Mouse (Mus musculus) ES-Bruce4 (cell line): ENCODE data around the gene Pxt1. TPM values are rescaled to one million over a fixed set of nuclear protein-coding genes. Genes with fewer than 3 reads are reported as not detected.

Source experiments
- H3K27ac ChIP-seq: 2 replicates; pipeline ENCODE4 v1.5.1; 2012; ENCODE audit warnings: low read length, inconsistent platforms; ENCODE audit not compliant: insufficient read depth
- H3K27me3 ChIP-seq: 2 replicates; pipeline ENCODE4 v1.6.1; 2012; ENCODE audit warnings: mild to moderate bottlenecking, low read length, inconsistent platforms; ENCODE audit not compliant: control insufficient read depth, poor library complexity, insufficient read depth, severe bottlenecking
- H3K36me3 ChIP-seq: 2 replicates; pipeline ENCODE4 v1.6.1; 2012; ENCODE audit warnings: inconsistent platforms, mild to moderate bottlenecking, low read length, moderate library complexity; ENCODE audit not compliant: control insufficient read depth, poor library complexity, insufficient read depth, severe bottlenecking
- H3K4me1 ChIP-seq: one replicate; pipeline ENCODE4 v1.8.1; 2011; ENCODE audit warnings: low read length; ENCODE audit not compliant: control insufficient read depth, insufficient read depth
- H3K4me3 ChIP-seq: 2 replicates; pipeline ENCODE4 v1.5.1; 2011; ENCODE audit warnings: low read depth, mild to moderate bottlenecking, low read length
- H3K9ac ChIP-seq: 2 replicates; pipeline ENCODE4 v1.6.1; 2012; ENCODE audit warnings: low read depth, mild to moderate bottlenecking, inconsistent platforms; ENCODE audit not compliant: poor library complexity, severe bottlenecking
- H3K9me3 ChIP-seq: replicated peaks from 2 replicates; pipeline ENCODE4 v1.6.1; 2012; ENCODE audit warnings: mild to moderate bottlenecking, low read length, inconsistent platforms; ENCODE audit not compliant: control insufficient read depth, poor library complexity, insufficient read depth, severe bottlenecking
- CTCF ChIP-seq: IDR thresholded peaks from one replicate; pipeline ENCODE4 v1.8.1; 2011; ENCODE audit warnings: low read depth, low read length
- EP300 ChIP-seq: IDR thresholded peaks from 2 replicates; pipeline ENCODE4 v1.6.1; 2011; ENCODE audit warnings: low read depth, low read length; ENCODE audit not compliant: insufficient read depth
- POLR2A ChIP-seq: IDR thresholded peaks from one replicate; pipeline ENCODE4 v1.8.1; 2011; ENCODE audit warnings: low read length; ENCODE audit not compliant: insufficient read depth
- polyA plus RNA-seq: library from polyadenylated mRNA; stranded (reverse); fragments of >200 nt; gene quantifications from 2 replicates; pipeline ENCODE4 v1.2.4, GENCODE M21; 2011; ENCODE audit warnings: low read depth; ENCODE audit not compliant: missing spikeins, insufficient read depth, insufficient read length

Pxt1 gene
- polyA plus RNA-seq, 1 experiment, result 2.4 TPM

DNA sequence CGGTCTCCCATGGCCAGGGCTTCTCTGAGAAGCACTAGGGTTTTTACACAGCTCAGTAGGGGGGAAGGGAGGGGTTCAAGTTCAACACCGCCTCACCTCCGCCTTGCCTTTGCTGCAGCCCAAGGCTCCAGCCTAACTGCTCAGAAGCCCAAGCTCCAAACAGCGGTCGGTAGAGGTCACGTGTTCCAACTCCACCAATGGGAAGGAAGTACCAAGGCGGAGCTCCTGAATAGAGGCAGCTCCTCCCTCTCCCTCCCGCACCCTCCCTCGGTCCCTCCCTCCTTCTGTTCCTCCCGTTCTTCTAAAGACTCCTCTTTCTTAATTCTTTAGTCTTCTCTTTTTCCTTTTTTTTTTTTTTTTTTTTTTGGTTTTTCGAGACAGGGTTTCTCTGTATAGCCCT is 1.5 kb downstream of the Pxt1 start:
- H3K4me3 ChIP-seq, result peak overlapping the region; percentile 34

DNA sequence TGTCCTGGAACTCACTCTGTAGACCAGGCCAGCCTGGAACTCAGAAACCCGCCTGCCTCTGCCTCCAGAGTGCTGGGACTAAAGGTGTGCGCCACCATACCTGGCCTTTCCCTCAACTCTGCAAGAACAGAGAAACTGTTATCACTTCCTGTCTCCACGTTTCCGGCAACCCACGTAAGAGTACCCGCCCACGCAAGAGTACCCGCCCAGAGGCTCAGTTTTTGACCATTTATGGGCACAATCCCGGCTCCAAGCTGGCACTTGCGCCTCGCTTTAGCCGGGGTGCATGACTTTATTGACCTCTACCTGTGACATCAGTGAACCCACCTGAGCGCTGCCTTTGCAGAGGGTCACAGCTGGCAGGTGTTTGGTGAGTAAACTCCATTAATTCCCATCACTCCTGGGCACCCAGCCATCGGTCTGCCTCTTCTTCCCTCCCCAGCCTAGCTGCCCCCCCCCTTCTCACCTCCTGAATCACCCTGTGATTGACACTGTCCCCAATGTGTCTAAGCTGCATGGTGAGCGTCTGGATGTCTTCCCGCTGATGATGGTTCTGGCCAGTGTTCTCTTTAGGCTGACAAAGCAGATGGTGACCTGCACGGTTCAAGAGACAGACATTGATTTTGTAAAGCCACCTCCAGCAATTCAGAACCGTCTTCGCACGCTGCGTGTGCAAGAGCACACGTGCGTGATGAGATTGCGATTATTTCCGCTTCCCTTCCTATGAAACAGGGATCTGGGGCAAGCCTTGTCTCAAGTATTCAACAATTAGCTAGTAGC is 2.7 kb downstream of the Pxt1 start:
- H3K27ac ChIP-seq, result no peak overlapping the region
- no peak overlapping the region for H3K4me3 ChIP-seq
- H3K9ac ChIP-seq, result no peak overlapping the region
- H3K4me1 ChIP-seq, result no peaks in the 10 kb centered on the region
- H3K36me3 ChIP-seq, result no peaks in the 10 kb centered on the region
- TF ChIP-seq EP300 (no peak), POLR2A (no peak), CTCF (no peak)
- H3K9me3 ChIP-seq, result peaks cover 20% of the 10 kb centered on the region
- no peaks in the 10 kb centered on the region for H3K27me3 ChIP-seq

More for the DNA sequence above, 1.5 kb downstream of the Pxt1 start:
- Histone ChIP-seq H3K9me3 (peaks cover 8% of the 10 kb centered on the region), H3K27me3 (no peaks in the 10 kb centered on the region), H3K9ac (no peak overlapping the region), H3K27ac (no peak overlapping the region; the same call in 1 of the 2 replicates), H3K4me1 (no peaks in the 10 kb centered on the region), H3K36me3 (no peaks in the 10 kb centered on the region)
- TF ChIP-seq POLR2A (peak; percentile 93), EP300 (no peak), CTCF (no peak)

DNA sequence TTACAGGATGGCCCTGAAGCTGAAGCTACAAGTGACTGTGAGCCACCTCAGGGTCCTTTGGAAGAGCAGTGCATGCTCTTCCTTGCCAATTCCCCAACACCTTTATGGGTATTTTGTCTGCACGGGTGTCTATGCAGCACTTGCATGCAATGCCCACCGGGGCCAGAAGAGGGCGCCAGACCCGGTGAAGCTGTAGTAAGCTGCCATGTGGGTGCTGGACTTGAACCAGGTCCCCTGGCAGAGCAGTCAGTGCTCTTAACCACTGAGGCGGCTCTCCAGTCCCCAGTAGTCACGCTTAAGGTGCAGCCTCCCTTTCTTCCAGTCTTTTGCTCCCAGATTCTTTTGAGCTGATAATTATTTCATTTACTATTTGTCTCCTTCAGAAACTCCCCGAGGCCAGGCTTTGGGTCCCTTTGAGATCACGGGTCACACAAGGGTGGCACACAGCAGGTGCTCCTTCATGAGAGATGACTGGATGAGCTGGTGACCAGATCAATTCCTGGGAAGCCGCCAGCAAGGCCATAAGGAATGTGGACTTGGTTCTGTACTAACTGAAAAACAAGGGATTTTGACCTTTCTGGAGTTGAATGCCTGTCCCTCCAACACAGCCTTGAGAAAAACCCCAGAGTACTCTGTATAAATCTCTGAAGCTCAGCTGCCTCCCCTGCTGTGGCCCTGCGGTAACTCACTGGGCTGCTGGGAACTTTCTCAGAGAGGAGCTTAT is 6.9 kb downstream of the Pxt1 start:
- TF ChIP-seq CTCF (no peak), EP300 (no peak), POLR2A (no peak)

DNA sequence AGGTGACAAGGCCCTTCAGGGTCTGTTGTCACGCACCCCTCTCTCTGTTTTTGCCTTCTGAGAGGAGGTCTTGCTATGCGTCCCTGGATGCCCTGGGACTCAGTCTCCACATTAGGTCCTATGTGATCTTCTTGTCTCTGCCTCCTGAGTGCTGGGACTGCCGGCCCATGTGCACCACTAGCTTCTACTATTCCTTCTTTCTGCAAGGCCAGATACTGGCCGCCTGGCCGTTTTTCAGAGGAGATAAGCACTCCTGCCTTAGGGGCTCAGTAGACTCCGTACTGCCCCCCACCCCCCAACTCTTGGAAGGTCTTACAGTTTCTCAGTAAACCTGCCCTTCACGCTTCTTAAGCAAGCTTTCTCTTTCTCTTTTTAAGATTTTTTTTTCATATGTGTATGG is 7.5 kb downstream of the Pxt1 start:
- TF ChIP-seq POLR2A, result no peak
- TF ChIP-seq CTCF, result no peak
- no peak for TF ChIP-seq EP300
- H3K9ac ChIP-seq, result no peak overlapping the region
- H3K27ac ChIP-seq, result no peak overlapping the region
- no peak overlapping the region for H3K4me3 ChIP-seq
- H3K9me3 ChIP-seq, result peaks cover 20% of the 10 kb centered on the region
- no peaks in the 10 kb centered on the region for H3K36me3 ChIP-seq
- H3K27me3 ChIP-seq, result no peaks in the 10 kb centered on the region
- no peaks in the 10 kb centered on the region for H3K4me1 ChIP-seq

More for the DNA sequence above, 6.9 kb downstream of the Pxt1 start:
- Histone ChIP-seq H3K27me3 (no peaks in the 10 kb centered on the region), H3K4me1 (no peaks in the 10 kb centered on the region), H3K9ac (no peak overlapping the region), H3K36me3 (no peaks in the 10 kb centered on the region), H3K27ac (no peak overlapping the region), H3K4me3 (no peak overlapping the region), H3K9me3 (peaks cover 20% of the 10 kb centered on the region)

DNA sequence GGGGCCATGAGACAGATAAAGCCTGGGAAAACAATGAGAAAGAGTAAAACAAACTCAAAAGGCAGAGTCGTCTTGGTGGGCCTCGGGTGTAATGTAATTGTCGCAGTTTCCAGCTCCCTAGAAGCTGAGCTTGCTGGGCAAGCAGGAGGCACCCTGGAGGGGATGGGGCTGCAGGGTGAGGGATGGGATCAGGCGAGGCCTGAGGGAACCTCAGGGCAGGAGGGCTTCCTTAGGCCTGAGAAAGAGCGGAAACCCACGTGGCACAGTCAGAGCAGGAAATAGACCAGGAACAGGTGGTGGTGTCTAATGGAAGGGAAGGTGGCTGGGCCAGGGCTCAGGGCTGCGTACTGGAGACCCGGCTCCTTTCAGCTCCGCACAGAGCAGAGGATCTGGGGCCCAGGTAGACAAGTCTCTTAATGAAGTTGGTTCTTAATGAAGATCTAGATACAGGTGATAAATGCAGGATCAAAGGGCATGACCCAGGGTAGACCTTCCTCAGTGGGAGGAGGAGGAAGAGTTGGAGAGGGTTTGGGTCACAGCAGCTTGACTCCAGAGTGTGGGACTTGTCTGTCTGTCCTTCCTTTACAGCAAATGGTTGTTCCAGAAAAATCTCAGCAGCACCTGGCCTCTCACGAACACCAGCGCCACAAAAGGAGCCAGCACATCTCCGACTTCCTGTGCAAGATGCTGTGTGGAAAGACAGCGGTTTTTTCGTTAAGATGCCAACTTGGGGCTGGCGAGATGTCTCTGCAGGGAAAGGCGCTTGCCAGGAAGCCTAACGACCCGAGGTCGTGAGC is 9.3 kb downstream of the Pxt1 start:
- no peaks in the 10 kb centered on the region for H3K27me3 ChIP-seq
- no peak overlapping the region for H3K27ac ChIP-seq
- H3K4me1 ChIP-seq, result peaks cover 2% of the 10 kb centered on the region
- H3K9me3 ChIP-seq, result peaks cover 14% of the 10 kb centered on the region
- no peaks in the 10 kb centered on the region for H3K36me3 ChIP-seq
- TF ChIP-seq CTCF, result no peak
- TF ChIP-seq EP300, result no peak
- no peak for TF ChIP-seq POLR2A
- H3K4me3 ChIP-seq, result no peak overlapping the region
- H3K9ac ChIP-seq, result no peak overlapping the region
